Mouse (Mus musculus) layer of hippocampus, adult 18-20 months (tissue): ENCODE measurements around the gene Bace2. TPM values are rescaled to one million over a fixed set of nuclear protein-coding genes. Genes with fewer than 3 reads are reported as not detected.

Source experiments
- DNase-seq, 2 experiments: peaks; one replicate each; pipeline ENCODE4 v3.0.0; 2022; ENCODE audit warnings: low spot score in 2 of 2
- long read RNA-seq: library from polyadenylated mRNA; stranded (forward); transcript quantifications from one replicate; pipeline ENCODE4 v2.0.0, GENCODE M21; 2021
- total RNA-seq, 2 experiments: library from RNA; stranded (reverse); gene quantifications; 2 replicates each; pipeline ENCODE4 v1.2.3; 2021

The Bace2 gene
- 1 to 10 TPM; 2.1 to 3.3 TPM for total RNA-seq
- long read RNA-seq, full-length matches to known transcripts: 1 of 1 reads
- long read RNA-seq, partial matches to known transcripts: 0 of 1 reads
- long read RNA-seq, other reads (novel, unspliced or antisense): 0 of 1 reads

DNA sequence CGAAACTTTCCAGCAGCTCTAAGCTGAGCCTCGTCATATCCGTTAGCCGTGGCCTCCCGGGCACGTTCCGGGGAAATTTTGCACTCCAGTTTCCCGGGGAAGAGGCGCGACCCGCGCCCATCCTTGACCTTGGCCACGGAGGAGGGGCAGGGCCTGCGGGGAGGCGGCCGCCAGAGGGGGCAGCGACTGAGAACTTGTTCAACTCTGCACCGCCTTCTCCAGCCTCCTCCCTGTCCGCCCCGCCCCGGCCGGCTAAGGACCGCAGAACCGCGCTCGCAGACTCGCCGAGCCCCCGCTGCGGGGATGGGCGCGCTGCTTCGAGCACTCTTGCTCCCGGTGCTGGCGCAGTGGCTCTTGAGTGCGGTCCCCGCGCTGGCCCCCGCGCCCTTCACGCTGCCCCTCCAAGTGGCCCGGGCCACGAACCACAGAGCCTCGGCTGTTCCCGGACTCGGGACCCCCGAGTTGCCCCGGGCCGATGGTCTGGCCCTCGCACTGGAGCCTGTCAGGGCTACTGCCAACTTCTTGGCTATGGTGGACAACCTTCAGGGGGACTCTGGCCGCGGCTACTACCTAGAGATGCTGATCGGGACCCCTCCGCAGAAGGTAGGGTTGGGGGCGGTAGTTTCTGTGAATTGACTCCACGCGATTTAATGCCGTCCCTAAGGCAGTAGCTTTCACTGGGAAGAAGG, at the start of gene Bace2:
Bace2 (plus strand) TSS at position 244 of the 689 bp plus-strand sequence.
- DNase-seq: peak in 1 of 2 experiments; percentile 18

DNA sequence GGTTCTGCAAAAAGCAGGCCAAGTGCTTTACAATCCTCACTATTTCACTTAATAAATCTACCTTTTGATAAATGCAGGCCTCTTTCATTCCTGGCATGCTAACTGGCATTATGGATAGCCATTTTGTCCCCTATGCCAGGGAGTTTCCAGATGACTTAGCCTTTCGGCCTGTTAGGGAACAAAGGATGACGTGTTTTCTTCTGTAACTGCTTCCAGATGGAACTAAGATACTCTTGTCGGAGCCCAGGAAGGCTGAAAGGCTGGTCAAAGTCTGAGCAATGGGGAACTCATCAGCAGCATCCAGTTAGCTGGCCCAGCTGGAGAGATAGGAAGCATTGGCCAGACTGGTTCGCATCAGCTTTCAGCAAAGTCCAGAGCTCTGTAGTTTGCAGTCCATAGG, 48.9 kb upstream of the Bace2 start:
- no peak for DNase-seq

DNA sequence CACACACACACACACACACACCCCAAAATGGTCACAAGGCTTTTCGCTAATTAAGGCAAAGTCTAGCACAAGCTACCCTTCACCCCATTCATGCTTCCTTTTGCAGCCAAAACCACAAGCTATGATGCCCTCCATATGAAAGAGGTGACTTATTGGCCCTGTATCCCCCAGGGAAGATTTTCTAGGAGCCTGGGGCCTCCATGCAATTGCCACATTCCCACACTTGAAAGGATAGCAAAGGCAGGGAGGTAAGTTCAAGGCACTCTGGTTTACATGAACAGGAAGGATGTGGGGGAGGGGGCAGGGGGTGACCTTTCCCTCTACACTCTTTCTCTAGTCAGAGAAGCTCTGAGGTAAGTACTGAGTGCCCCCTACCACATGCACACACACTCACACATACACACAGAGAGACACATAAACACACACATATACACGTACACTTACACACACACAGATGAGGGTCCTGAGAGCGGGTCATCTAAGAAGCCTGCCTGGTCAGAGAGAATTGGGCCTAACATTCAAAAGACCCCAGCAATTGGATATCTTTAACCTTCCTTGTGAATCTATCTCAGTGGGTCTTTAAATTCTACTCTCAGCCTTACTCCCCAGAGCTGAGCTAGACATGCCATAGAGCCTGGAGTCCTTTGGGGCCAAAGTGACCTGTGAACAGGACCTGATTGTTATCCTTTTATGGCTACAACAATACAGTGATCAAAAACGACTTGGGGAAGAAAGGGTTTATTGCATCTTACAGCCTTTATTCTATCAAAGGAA, 46.6 kb upstream of the Bace2 start:
- DNase-seq: no peak

DNA sequence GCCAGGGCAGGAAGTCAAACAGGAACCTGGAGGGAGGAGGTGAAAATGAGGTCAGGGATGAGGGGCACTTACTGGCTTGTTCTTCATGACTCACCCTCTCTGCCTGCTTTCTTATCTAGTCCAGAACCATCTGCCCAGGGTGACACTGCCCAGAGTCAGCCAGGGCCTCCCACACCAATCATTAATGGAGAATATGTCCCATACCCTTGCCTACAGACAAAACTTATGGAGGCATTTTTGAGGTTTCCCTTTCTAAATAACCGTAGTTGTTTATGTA, 46.0 kb upstream of the Bace2 start:
- DNase-seq: no peak

DNA sequence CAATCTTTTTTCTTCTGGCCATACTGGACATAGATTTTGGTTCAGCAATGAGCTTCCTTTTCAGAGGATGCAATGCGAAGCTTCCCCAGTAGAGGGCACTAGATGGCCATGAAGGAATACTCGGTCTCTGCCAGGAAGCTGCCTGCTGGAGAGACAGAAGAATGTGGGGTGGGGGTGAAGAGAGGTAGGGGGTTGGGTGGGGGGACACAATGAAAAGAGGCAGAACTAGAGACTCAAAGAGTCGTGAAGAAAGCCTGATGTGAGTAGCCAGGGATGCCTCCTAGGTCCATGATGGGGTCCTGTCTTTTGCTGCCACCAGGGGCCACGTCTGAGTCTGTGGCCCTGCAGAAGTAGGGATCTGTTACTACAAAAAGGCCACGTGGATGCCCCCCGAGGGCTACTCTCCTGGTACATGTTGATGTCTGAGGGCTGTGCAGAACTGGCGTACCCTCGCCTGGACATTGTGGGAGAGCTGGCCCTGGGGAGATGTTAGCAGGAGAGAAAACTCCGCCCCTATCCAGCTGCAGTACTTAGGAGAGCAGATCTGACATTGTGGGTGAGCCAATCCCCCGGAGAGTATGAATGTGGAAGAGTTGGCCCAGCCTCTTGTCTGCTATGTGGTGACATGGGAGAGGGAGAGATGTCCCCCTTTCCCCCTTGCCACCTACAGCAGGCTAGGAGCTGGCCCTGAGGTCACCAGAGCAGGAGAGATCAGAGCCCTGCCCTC, 43.4 kb upstream of the Bace2 start:
- peak; percentile 74 to 92 for DNase-seq

DNA sequence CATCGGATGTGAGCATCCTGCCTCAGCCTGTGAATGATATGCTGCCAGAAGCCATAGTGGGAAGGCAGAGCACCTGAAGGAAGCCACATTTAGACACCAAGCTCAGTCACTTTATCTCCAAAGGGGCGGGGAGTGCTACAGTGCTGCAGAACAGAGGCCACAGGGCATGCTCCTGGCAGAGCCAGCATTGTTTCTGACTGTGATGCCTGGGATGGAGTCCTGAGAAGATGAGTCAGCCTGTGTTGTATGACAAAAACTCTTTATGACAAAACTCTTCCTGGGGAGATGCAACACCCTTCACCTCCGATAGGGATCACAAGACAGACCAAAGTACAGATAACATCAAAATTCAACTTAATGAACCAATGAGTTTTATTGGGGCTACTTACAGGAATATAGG, 35.0 kb upstream of the Bace2 start:
- no peak for DNase-seq

DNA sequence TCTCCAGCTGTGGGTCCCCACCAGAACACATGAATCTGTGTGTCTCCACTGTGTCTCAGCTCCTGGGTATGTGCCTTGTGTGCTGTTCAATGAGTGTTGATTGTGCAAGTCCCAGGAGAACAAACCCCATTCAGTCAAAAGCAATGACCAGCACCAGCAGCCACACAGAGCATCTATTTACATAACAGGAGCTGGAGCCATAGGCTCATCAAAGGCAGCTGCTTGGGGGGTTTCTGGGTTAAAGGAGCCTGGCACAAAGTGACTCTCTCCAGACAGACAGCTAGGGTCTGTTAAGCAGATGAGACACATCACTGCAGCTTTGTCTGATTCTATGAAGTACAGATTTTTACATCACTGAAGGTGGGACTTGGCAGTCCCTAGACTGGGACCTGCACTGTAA, 33.9 kb upstream of the Bace2 start:
- DNase-seq: no peak

DNA sequence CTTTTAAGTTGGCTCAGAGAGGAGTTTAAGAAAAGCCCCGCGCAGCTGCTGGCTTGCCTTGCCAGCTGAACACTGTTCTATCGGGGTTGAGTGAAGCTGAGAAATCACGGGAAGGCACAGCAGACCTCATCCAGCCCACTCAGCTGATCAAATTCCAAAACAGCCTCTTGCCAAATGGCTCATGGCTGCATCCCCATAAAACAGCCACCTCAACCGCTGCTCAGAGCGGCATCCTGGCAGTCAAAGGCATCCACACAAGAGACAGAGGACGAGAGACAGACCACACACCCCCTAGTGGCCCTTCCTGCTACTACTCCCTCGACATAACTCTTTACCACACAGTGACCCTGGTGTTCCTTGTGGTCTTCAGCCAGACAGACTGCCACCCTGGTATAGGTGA, 30.6 kb upstream of the Bace2 start:
- peak; percentile 66 to 70 for DNase-seq

DNA sequence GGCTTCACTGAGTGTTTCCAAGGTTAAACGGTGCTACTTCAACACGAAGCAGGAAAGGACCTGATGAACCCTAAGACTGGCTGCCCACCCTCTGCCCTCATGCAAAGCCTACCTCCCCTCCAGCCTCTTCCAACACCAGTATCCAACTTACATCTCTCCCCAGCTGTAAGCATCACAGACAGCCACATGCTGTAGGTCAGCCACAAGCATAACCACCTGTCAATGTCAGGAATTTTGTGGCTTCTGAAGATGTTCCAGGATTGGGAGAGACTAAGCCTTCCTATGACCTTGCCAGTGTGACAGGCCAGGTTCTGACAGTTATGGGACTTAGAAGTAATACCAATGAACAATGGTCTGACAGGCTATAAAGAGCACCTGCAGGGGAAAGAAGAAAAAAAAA, 27.9 kb upstream of the Bace2 start:
- no peak for DNase-seq

DNA sequence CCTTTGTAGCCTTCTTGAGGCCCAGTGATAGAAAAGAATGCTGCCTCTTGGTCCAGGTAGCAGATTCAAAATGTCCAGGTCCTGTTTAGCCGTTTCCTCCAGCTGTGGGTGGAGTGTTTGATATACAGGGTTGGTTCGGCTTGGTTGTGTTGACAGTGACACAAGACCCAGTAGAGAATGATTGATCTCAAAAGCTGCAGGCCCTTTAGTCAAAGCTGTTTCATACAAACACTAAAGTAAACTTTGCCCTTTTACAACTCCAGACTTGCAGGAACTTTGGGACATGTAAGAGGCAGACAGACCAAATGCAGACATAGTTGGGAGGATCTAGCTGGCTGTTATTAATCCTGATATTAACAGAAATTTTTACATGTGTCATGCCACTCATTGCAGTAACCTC, 3.5 kb upstream of the Bace2 start:
- DNase-seq: no peak

DNA sequence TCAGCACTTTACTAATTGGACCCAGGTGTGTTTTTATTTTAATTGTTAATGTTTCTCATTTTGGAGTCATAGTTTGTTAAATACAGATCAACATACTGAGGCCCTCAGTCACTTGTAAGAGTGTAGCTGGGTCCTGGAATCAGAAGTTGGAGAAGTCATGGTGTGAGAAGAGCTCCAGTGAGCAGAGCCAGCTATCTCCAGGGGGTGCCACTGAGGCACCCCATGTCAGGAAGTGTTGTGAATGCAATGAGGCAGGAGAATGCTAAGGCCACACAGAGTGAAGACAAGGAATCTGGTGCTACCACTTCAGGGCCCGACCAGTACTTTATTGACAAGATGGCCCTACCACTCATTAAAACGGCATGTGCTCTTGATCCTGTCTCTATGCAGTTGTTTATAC, 1.9 kb upstream of the Bace2 start:
- DNase-seq: no peak

DNA sequence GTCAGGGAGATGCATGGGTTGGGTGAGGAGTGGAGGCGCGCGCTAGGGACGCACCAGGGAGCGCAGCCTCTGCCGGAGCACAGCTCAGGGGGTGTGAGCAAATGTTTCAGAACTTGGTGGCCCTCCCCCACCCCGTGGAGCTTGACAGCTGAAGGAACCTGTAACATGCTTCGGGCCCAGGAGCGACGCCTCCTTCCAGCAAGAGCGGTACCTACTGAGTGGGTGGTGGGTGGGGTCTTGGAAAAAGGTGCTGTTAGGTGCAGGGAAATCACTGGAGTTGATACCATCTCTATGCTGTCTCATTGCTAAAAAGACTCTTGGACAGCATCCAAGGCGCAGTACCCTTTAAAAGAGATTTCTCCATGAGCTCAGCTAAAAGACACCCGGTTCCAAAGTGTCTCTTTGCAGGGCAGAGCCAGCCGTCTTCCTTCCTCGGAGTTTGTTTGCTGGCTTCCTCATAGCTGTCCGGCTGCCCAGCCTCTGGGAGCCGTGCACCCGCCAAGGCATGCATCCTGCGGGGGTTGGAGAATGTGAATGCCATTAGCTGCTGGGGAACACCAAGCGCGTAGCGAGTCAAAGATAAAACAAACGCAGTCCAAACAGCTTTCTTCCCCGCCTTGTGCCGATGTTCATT, 763 bp downstream of the Bace2 start:
- peak; percentile 11 to 39 for DNase-seq

DNA sequence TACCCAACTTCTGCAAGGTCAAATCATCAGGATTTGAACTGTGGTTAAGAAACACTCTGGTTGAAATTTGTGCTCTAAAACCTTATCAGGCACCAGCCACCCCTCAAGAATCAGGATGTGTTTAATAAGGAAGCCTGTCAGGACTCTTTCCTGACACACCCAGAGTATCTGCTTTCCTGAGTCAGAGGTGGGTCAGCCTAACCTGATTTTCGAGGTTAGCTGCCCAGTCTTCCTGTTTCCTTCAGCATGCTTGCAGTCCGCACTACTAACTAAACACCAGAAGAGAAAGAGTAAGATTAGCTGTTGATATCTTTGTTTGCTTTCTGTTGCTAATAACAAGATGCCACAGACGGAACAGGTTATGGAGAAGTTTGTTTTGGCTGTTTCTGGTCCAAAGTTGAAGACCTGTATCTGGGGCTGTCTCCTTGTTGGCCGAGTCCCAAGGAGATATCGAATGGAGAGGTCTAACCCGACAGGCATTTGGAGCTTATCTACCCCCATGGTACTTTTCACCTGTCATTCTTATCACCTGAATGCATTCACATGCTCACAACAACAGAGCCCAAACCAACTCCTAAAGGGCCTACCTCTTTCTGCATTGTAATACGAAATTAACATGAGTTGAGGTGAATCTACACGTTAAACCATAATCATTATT, 5.8 kb downstream of the Bace2 start:
- DNase-seq: no peak

DNA sequence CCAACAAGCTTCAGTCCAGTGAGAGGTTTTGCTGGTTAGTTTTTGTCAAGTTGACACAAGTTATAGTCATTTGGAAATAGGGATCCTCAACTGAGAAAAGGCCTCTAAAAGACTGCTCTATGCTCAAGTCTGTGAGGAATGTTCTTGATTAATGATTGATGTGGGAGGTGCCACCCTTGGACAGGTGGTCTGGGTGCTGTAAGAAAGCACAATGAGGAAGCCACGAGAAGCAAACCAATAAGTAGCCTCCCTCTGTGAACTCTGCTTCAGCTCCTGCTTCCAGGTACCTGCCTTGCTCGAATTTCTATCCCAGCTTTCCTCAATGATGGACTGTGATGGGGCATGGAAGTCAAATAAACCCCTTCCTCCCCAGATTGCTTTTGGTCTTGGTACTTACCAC, 9.6 kb downstream of the Bace2 start:
- DNase-seq: no peak

DNA sequence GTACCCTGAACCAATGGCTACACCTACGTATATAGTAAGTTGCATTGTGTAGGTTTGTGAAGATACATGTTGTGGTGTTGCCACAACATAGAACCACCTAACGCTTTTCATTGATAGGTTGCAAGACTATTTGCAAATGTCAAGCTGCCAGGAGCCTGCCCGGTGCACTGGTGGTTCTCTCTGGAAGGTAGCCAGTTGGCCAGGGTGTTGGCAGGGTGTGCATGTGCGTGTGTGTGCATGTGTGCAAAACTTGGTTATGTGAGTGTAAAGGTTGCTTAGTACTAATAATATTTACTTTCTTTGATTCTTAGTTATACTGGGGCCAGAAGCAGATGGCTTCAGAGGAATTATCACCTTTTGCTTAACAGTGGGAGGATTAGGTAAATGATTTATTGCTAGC, 13.7 kb downstream of the Bace2 start:
- DNase-seq: no peak

DNA sequence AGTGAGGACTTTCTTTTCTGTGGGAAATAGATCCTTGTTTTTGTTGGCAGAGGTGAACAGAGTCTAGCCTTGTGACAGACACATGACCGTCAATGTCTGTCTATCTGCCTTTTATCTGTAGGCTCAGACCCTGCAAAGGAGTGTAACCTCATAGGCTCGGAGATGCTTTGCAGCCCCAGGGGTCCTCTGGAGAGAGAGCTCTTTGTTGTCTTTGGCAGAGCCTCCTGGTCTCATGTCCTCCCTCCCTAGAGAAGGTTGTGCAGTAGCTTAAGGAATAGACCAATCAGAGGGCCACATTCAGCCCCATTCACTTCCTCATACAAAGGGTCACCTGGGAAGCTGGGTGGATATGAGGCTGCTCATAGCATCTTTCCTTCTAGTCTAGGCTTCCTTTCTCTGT, 31.4 kb downstream of the Bace2 start:
- DNase-seq: no peak

DNA sequence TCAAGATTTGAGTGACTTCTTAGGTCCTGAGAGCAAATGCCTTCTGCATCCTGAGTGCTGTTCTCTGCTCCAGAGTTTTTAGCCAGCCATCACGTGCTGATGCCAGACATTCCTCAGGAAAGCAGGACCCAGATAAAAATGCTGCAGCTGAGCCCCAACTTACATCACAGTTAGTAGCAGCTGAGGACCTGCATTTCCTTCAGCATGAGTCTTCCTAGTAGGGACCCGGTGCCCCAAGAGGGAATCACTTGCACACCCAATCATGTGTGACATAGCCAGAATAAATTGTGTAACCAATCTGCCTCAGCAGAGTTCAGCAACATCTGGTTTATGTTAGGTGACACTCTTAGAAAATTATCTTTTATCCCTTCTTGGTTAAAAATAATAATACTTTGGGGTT, 34.7 kb downstream of the Bace2 start:
- DNase-seq: no peak

DNA sequence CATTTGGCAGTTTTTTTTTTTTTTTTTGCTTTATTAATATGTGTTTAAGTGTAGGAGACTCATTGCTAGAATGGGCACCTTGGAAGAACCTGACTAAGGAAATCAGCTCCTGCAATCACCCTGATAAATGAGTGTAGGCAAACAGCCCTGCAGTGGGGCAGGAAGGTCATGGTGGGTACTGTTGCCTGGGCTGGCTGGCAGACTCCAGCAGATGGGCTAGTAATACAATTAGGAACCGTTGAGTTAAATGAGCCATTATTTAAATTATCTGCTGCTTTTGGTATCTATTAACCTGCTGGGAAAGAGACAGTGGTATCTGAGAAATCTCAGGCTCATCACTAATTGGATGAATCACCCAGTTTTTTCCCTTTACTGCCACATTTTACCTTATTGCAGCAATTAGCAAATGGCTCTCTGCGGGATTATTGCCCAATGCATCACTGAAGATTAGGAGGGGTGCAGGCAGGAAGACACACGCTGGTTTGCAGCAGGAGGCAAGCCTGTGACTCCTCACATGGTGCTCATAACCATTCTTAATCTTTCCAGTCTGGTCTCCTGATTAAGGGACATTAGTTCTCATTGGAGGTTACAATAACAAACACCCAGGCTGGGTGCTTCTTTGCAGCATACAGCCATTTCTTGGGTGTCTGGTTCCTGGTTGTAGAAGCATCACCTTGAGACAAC, 35.3 kb downstream of the Bace2 start:
- no peak for DNase-seq

DNA sequence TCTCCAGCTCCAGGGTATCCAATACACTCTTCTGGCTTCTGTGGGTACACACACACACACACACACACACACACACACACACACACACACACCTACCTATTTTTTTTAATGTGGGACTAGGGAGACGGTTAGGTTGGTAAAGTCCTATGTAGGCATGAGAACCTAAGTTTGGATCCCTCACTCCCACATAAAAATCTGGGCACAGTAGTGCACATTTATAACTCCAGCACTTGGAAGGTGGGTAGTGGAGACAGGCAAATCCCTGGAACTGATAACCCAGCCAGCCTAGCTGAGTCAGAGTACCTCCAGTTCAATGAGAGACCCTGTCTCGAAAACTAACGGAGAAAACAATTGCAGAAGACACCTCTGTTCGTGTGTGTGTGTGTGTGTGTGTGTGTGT, 39.9 kb downstream of the Bace2 start:
- DNase-seq: no peak

DNA sequence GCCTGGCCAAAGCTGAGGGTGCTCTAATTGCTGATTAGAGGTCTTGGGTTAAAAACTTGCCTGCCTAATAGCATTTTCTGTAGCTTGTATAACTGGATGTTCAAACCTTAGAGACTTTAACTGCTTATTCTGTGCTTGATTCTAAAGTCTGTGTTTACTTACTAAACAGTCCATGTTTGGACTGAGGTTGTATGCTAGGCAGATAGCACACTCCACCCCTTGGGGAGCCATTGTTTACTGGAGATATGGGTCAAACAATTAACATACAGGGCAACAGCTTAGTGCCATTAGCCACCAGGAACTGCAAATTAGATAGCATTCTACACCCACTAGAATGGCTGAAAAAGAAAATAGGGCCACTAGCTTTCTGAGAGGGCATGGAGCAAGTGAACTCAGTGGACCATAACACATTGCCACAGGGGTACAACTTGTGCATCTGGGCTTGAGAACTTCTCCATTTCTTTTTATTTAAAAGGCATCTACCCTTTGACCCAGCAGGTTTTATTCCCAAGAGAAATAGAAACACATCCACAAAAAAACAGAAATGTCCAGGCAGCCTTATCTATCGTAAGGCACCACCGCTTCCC, 41.5 kb downstream of the Bace2 start:
- no peak for DNase-seq
